Mouse (Mus musculus) MEL (cell line): ENCODE measurements around the gene Xpnpep2.

Experiments used
- CTCF ChIP-seq, 3 experiments: IDR thresholded peaks in 2 of 3; conservative IDR thresholded peaks in 1 of 3; 2 replicates each; pipeline ENCODE4 v1.5.1; 2011 to 2012; ENCODE audit warnings: low read length in 3 of 3, low read depth in 2 of 3, mild to moderate bottlenecking in 2 of 3, improper control_type of control experiment in 1 of 3, inconsistent platforms in 1 of 3, mixed read lengths in 1 of 3, moderate library complexity in 1 of 3; ENCODE audit not compliant: control insufficient read depth in 1 of 3, insufficient read depth in 1 of 3, poor library complexity in 1 of 3, severe bottlenecking in 1 of 3
- EP300 ChIP-seq, 2 experiments: IDR thresholded peaks; 2 replicates each; pipeline ENCODE4 v1.6.1; 2011; ENCODE audit warnings: improper control_type of control experiment in 2 of 2, low read length in 2 of 2, low read depth in 1 of 2, mild to moderate bottlenecking in 1 of 2
- POLR2A ChIP-seq, 2 experiments: IDR thresholded peaks; 2 replicates each; pipeline ENCODE4 v1.6.1; 2011 to 2012; ENCODE audit warnings: low read length in 2 of 2, mild to moderate bottlenecking in 2 of 2, control low read depth in 1 of 2, improper control_type of control experiment in 1 of 2, low read depth in 1 of 2, moderate library complexity in 1 of 2; ENCODE audit not compliant: control insufficient read depth in 1 of 2, insufficient read depth in 1 of 2, poor library complexity in 1 of 2
- TAL1 ChIP-seq: IDR thresholded peaks from 2 replicates; pipeline ENCODE4 v1.6.1; 2012; ENCODE audit warnings: mild to moderate bottlenecking, inconsistent platforms, low read length, moderate library complexity, mixed read lengths
- TCF12 ChIP-seq: IDR thresholded peaks from 2 replicates; pipeline ENCODE4 v1.6.1; 2014; ENCODE audit warnings: low read depth, mild to moderate bottlenecking, inconsistent platforms, low read length, improper control_type of control experiment, moderate library complexity
- USF1 ChIP-seq: IDR thresholded peaks from 2 replicates; pipeline ENCODE4 v1.6.1; 2014; ENCODE audit warnings: low read depth, mild to moderate bottlenecking, inconsistent platforms, low read length, improper control_type of control experiment, moderate library complexity
- ZMIZ1 ChIP-seq: IDR thresholded peaks from 2 replicates; pipeline ENCODE4 v1.6.1; 2012; ENCODE audit warnings: low read depth, mild to moderate bottlenecking, inconsistent platforms, low read length, improper control_type of control experiment, moderate library complexity

DNA sequence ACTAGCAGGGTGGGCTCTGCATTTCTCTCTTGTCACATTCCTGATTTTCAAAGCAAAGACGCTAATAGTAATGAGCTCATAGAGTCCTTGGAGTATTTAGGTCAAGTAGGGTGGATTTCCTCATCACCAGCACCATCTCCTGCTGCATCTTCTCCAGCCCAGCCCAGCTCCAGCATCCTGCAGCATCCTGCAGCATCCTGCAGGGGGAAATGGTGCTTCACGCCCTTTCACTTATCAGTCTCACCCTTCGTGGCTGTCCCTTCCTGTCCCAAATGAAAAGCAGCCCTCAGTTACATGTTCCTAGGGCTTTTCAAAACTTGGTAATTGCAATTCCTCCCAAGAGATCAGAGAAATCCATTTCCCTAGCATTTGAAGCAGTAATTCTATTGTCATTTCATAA lies 15.0 kb upstream of the Xpnpep2 start:
- TF ChIP-seq TCF12 (no peak), POLR2A (IDR thresholded peaks at IDR 0.05; ENCODE audit: control insufficient read depth in 1 of 2, insufficient read depth in 1 of 2, low read depth in 1 of 2, low read length in 2 of 2, poor library complexity in 1 of 2) (no peak), TAL1 (no peak), ZMIZ1 (no peak), CTCF (IDR thresholded peaks at IDR 0.05 in 2 of 3, conservative IDR thresholded peaks at IDR 0.05 in 1 of 3; ENCODE audit: control insufficient read depth in 1 of 3, insufficient read depth in 1 of 3, low read depth in 2 of 3, low read length in 3 of 3, poor library complexity in 1 of 3, severe bottlenecking in 1 of 3) (peak in 2 of 3 experiments; percentile 33 to 55; a peak in 4 of 6 replicates), EP300 (IDR thresholded peaks at IDR 0.05; ENCODE audit: low read depth in 1 of 2, low read length in 2 of 2) (no peak), USF1 (no peak)
